Mouse (Mus musculus): ENCODE measurements at regions not wholly inside any gene's neighbourhood (a gene's known extent, or its start where the extent isn't known, plus 50 kb on each side); places are given as distances from the start of the nearest gene placed in this dataset.

DNA sequence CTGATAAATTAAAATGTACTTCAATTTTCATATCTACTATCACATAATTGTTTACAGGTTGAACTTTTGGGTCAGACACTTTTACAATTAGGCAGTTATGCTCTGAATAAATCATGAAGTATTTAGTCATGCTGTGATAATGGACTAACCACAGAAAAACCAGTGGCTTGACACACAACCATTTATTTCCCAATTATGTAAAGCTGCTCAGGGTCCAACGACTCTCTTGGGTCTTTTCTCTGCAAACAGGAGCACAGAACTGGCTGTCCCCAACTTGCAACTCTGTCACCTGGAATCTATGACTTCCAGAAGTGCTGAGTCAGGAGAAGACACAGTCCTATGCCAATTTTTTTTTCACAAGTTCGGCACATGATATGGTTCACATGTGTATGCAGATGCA lies 214.8 kb downstream of the Kcnj2 start:
- DNase-seq (ENCODE audit: low read depth, low spot score): no peak

DNA sequence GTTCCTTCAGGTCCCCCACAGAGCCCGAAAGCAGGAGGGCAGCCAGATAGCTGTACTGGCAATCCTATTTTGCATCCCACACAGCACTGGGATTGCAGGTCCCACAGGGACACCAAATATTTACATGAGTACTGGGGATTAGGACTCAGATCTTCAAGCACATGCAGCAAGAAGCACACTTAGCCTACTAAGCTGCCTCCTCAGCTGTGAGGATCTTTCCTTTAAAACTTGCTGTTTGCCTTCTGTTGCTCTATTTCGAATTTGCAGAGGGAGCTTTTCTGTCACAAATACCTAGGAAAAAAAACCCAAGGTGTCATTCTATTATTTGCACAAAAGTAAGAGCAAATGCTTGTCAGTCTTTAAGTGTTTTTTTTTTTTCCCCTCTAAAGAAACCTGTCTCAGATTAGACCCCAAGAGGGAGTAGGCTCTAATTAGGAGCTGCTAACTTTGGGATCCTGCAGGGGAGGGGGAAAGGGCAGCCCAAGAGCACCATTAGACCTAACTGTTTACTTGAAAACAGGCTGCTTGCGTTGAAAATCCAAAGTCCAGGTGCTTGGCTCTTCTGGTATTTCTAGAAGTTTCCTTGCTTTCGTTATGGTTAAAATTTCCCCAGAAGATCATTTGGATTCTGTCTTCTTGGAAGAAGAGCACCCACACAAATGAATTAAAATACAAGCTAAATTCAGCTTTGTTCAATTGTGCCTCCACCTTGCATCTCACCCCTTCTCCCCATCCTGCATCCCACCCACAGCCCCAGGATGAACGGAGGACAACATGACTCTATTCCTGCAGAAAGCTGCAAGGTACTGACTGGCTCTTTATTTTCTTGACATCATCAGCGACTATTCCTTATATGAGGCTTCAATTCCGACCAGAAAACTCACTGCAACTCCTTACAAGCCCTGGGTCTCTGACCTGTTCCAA lies 215.5 kb downstream of the Kcnj2 start:
- DNase-seq (ENCODE audit: low read depth, low spot score): no peak

GRCm38 (mm10) chr11:111282283-111282682 lies 216.3 kb downstream of the Kcnj2 start:
- no peak for DNase-seq (ENCODE audit: low read depth, low spot score)

DNA sequence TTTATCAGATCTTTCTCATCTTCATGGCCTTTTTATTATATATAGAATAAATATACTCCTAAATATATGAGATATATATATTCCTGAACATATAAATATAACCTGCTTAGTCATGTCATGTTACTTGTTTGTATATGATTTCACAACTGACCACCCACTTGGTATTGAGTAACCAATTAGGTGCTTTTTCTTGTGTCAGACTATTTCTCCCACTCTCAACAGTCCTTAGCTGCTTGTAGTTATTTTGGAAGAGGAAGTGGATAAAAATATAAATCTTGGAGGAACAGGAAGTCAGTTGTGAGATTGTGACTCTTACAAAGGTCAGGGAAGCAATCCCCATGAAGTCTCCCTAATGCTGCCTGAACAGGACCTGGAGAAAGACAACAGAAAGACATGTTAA lies 224.6 kb downstream of the Kcnj2 start:
- no peak for DNase-seq (ENCODE audit: low read depth, low spot score)

DNA sequence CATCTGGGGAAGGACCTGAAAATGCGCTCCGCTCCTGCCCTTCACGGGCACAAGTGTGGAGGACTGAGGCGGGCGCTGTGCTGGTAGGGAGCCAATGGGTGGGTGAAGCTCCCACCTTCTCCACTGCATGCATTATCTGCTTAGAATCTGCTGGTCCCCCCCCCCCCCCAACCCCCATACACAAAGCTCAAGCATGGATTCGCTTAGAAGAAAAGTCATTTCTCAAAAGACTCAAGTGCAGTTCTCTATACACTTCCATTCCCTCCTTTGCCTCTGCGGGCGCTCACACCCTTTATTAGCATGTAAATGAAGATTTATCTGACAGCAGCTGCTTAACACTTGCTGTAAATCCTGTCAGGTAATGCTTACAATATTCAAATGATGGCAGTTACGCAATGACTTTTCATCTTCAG lies 230.4 kb downstream of the Kcnj2 start:
- DNase-seq (ENCODE audit: low read depth, low spot score): no peak

GRCm38 (mm10) chr11:111312802-111313201 lies 246.8 kb downstream of the Kcnj2 start:
- no peak for DNase-seq (ENCODE audit: low read depth, low spot score)

DNA sequence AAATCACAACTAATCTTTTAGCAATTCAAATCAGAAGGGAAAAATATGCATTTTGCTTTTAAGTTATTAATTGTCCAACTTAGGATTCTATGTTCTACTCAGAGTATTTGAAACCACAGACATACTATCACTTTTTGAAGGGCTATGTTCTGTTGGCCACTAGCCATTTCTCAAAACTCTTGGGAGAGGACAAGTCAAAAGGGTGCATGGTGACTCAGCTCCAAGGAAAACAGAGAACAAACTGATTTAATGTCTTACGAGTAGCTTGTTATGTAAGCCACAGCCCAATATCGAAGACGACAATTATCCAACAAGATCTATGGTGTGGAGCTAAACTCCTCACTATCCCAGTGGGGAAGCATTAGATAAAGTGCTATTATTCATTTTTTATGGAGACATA lies 247.6 kb downstream of the Kcnj2 start:
- DNase-seq (ENCODE audit: low read depth, low spot score): no peak

GRCm38 (mm10) chr11:111321576-111321975 lies 255.6 kb downstream of the Kcnj2 start:
- no peak for DNase-seq (ENCODE audit: low read depth, low spot score)

- DNase-seq (ENCODE audit: low read depth, low spot score): no peak
These were observed 258.6 kb downstream of the Kcnj2 start for GRCm38 (mm10) chr11:111324453-111325010.

- DNase-seq (ENCODE audit: low read depth, low spot score): no peak
These were observed 261.0 kb downstream of the Kcnj2 start for GRCm38 (mm10) chr11:111326915-111327314.

DNA sequence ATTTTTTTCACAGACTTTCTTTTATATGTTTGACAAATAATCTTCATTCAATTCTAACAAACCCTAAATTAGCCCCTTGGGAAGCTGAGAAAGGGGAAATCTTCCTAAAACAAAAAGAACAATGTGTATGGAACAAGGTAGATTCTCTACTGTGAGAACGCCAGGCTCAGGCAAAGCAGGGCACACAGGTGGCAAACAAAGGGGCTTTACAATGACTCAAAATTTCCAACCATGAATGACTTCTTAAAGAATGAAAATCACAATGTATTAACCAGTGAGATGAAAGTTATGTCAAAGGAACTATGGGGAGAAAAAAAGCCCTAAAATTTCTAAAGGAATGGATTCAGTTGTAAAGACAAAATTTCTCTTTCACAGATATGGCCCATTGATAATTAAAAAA lies 262.3 kb downstream of the Kcnj2 start:
- DNase-seq (ENCODE audit: low read depth, low spot score): no peak

DNA sequence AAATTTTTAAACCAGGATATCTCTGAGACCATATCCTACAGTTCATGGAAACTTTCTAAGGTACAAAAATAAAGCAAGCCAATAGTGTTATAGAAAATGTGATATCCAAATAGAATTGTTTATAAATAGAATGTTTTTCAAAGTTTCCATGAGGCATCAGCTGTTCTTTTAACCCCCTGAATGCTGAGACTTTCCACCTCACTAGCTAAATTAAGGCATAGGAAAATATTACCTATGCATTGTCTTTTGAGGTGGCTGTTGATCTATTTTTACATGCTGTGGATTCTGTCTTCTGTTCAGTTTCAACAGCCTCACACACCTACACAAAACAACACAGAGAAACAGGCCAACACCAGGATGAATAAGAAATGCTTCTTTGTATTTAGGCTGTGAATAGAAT lies 265.6 kb downstream of the Kcnj2 start:
- DNase-seq (ENCODE audit: low read depth, low spot score): no peak

- DNase-seq (ENCODE audit: low read depth, low spot score): no peak
These were observed 267.1 kb downstream of the Kcnj2 start for GRCm38 (mm10) chr11:111333021-111333420.

- no peak for DNase-seq (ENCODE audit: low read depth, low spot score)
These were observed 281.6 kb downstream of the Kcnj2 start for GRCm38 (mm10) chr11:111347562-111347961.

- no peak for DNase-seq (ENCODE audit: low read depth, low spot score)
These were observed 284.1 kb downstream of the Kcnj2 start for GRCm38 (mm10) chr11:111350028-111350427.

- DNase-seq (ENCODE audit: low read depth, low spot score): no peak
These were observed 297.4 kb downstream of the Kcnj2 start for GRCm38 (mm10) chr11:111363363-111363762.

- DNase-seq (ENCODE audit: low read depth, low spot score): no peak
These were observed 311.2 kb downstream of the Kcnj2 start for GRCm38 (mm10) chr11:111377165-111377564.

DNA sequence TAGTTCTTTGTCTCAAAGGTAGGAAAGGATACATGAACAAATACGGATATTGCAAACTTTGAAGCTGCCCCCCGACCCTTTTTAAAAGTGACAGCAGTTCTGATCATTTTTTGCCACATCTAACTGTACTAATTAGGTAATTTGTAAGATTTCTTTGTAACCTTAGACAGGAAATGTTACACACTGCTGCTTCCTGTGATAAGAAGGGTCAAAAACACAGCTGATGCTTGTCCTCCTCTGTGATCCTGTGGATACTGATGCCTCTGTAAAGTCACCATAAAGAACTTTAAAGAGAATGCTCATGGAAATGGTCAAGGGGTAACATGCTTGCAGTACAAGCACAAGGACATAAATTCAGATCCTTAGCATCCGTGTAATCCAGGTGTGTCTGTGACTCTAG lies 313.9 kb downstream of the Kcnj2 start:
- no peak for DNase-seq (ENCODE audit: low read depth, low spot score)

DNA sequence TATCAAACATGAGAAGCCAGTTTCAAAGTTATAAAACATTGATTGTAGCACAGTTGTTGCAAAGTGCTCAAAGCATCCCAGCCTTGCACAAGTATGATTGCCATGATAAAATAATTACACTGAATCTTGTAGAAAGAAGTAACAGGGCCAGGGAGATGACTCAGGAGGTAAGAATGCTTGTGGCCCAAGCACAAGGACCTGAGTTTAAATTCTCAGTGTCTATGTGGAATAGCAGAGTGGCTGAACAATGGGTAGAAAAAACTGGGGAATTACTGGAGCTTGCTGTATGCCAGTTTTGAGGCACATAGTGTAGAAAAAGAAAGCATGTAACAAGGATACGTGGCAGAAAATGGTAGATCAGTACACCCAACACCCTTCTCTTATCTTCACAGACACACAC lies 332.7 kb downstream of the Kcnj2 start:
- DNase-seq (ENCODE audit: low read depth, low spot score): no peak

- DNase-seq (ENCODE audit: low read depth, low spot score): no peak
These were observed 343.3 kb downstream of the Kcnj2 start for GRCm38 (mm10) chr11:111409266-111409665.

DNA sequence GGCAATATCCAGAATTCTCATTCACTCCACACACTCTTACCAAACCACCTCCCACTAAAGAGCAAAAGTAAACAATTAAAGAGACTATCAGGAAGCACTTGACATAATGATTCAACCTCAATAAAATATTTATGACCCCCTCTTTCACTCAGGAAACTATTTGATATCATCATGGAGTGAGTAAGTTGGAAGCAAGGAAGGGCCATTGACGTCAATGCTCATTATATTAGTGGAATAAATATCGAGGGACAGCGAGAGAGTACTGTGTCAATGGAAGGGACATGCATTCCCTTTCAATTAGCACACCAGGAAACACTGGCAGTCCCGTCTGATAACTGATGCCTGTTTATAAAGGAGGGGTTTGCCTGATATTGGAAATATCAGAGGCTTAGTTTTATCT lies 358.9 kb downstream of the Kcnj2 start:
- DNase-seq (ENCODE audit: low read depth, low spot score): no peak

- no peak for DNase-seq (ENCODE audit: low read depth, low spot score)
These were observed 360.8 kb downstream of the Kcnj2 start for GRCm38 (mm10) chr11:111426715-111427114.

GRCm38 (mm10) chr11:111442257-111442656 lies 376.3 kb downstream of the Kcnj2 start:
- DNase-seq (ENCODE audit: low read depth, low spot score): no peak

Measured in embryo, embryonic 11.5 days (tissue).